Mouse (Mus musculus) CH12.LX (cell line): ENCODE measurements at regions not wholly inside any gene's neighbourhood (a gene's known extent, or its start where the extent isn't known, plus 50 kb on each side); places are given as distances from the start of the nearest gene placed in this dataset.

Source experiments
- EP300 ChIP-seq: IDR thresholded peaks from 2 replicates; pipeline ENCODE4 v1.6.1; 2011; ENCODE audit warnings: low read length, improper control_type of control experiment
- POLR2AphosphoS2 ChIP-seq: IDR thresholded peaks from 2 replicates; pipeline ENCODE4 v1.6.1; 2011; ENCODE audit warnings: low read depth, low read length, improper control_type of control experiment
- USF1 ChIP-seq: IDR thresholded peaks from 2 replicates; pipeline ENCODE4 v1.6.1; 2014; ENCODE audit warnings: low read depth, mild to moderate bottlenecking, inconsistent platforms, low read length, improper control_type of control experiment

- TF ChIP-seq USF1: no peak
- TF ChIP-seq POLR2AphosphoS2: no peak
- no peak for TF ChIP-seq EP300
Measured at GRCm38 (mm10) chr9:67683367-67683766, 75.9 kb upstream of the C2cd4b start.
